Mouse (Mus musculus) subcutaneous adipose tissue, adult 2 months (tissue): Measurements from ENCODE around the gene Meox1. TPM values are rescaled to one million over a fixed set of nuclear protein-coding genes. Genes with fewer than 3 reads are reported as not detected.

Experiments used
- polyA plus RNA-seq: library from polyadenylated mRNA; depleted of rRNA; stranded (reverse); fragments of >200 nt; gene quantifications from 2 replicates; pipeline ENCODE4 v1.2.3, GENCODE M21; 2012; ENCODE audit warnings: low replicate concordance; rRNA removed

Meox1 gene
- 3.5 and 6.5 TPM in 2 replicates for polyA plus RNA-seq

DNA sequence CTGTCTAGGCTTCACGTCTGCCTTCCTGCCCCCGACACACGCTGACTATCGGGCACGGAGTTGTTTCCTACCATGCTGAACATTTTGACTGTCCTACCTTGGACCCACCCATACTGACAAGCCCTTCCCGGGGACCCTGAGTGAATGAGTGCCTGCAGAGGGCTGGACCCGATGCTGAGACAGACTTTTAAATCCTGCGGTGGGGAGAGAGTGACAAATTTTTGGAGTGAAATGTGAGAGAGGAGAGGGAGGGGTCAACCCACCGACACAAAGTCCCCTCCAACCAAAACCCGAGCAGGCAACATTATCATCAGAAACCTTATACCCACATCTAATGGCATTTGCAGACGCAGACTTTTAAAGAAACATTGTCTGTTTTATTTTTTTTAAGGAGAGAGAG, at the start of gene Meox1:
Gene Meox1, minus strand, starts transcription at position 171 of the 400 bp plus-strand sequence.

Other genes with a start within 250 kb of the Meox1 start
- gene Arl4d, start 228.8 kb downstream of the Meox1 start, polyA plus RNA-seq: 18.6 and 33.7 TPM in 2 replicates
- gene Dhx8, start 161.5 kb downstream of the Meox1 start, polyA plus RNA-seq: 12.2 and 16.9 TPM in 2 replicates
- 0.82 and 1.7 TPM in 2 replicates for gene Etv4, start 109.0 kb downstream of the Meox1 start, polyA plus RNA-seq
- gene Sost, start 72.6 kb upstream of the Meox1 start, polyA plus RNA-seq: 0.06 and 0.28 TPM in 2 replicates
- gene Cfap97d1, start 89.9 kb upstream of the Meox1 start, polyA plus RNA-seq: not detected in 2 replicates
- gene Dusp3, start 92.6 kb upstream of the Meox1 start, polyA plus RNA-seq: 104 and 184 TPM in 2 replicates
- 5.0 and 8.7 TPM in 2 replicates for gene Mpp3, start 134.1 kb upstream of the Meox1 start, polyA plus RNA-seq
- gene Cd300lg, start 147.1 kb upstream of the Meox1 start, polyA plus RNA-seq: 68.3 and 284 TPM in 2 replicates
- gene Mpp2, start 194.1 kb upstream of the Meox1 start, polyA plus RNA-seq: 12.6 and 13.1 TPM in 2 replicates
- not detected in 2 replicates for gene Ppy, start 206.9 kb upstream of the Meox1 start, polyA plus RNA-seq
- not detected in 2 replicates for gene Pyy, start 213.5 kb upstream of the Meox1 start, polyA plus RNA-seq